Mouse (Mus musculus): ENCODE measurements around the gene Gsto2. TPM values are rescaled to one million over a fixed set of nuclear protein-coding genes. Genes with fewer than 3 reads are reported as not detected.

Gsto2 gene
- total RNA-seq, 4 experiments from 2014 or later, result 0.34 to 0.58 (median 0.42) TPM

DNA sequence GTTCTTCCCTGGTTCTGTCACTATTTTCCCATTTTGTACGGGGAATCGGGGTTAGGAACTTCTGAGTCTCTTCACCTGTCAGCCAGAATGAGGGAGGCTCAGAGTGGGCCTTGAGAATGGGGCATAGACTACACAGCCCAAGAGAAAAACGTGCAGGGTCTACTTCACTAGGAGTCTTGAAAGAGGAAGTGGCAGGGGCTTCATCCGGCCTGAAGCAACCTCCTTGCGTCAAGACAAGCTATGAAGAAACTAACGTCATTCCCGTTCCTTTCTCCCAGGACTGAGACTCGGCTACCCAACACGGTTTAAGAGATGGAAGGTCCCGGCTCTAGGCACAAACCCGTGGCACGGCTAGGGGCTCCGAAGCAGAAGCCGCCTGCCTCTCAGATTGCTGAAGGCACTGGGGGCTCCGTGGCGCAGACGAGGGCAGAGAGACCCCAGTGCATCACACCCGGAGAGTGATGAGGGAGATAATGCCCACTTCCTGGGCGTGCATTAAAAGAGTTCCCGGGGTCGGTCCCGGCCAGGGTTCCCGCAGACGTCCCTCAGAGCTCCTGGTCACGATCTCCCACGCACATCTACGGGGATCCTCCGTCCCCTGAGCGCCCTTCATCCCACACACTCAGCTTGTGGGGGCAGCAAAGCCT, 53.2 kb downstream of the Gsto2 start:
- no peak for DNase-seq (ENCODE audit: low spot score in 2 of 2)

DNA sequence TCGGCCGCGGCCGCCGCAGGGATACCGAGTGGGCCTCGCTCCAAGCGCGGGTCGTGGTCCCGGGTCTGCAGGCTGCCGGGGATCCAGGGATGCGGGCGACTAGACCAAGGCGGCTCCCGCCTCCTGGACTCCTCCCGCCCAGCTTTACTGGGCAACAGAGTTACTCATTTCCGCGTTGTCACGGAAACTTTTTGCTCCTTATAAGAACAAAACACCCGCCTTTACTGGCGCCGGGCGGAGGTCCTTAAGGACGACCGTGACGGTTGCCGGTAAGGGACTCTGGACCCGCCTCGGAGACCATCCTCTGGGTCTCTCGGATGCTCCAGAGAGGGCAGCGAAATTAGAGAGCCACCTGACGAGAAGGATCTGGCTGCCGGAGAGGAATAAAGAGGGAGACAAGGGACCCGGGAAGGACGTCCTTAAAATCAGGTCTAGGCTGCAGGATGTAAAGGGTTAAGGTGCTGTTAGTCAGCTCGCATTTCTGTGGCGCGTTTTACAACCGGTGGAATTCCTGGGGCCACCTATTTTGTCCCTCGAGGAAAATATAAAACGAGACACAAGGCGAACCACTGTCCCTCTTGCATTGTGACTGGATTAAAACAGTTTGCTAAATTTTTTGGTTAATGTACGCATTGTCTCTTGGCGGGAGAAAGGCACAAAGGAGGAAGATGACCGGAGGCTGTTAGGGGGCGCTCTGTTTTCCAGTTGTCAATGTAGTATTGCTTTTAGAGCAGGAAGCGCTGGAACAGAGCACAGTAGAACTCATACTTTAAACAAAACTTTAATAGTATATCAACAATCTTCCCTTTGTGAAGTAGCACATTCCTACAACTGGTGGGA, 54.0 kb downstream of the Gsto2 start, which contains the start of the genes Cfap43 and Itprip:
TSS of gene Cfap43 (minus strand) at position 162 of the 840 bp plus-strand sequence.
TSS of gene Itprip (minus strand) at position 174 of the 840 bp plus-strand sequence.
- DNase-seq (ENCODE audit: low spot score in 2 of 2), result peak; percentile 54 to 60

GRCm38 (mm10) chr19:47919966-47920375, 54.6 kb downstream of the Gsto2 start:
- no peak for DNase-seq (ENCODE audit: low spot score in 2 of 2)

GRCm38 (mm10) chr19:47925819-47926218, 60.5 kb downstream of the Gsto2 start:
- no peak for DNase-seq (ENCODE audit: low spot score in 2 of 2)

GRCm38 (mm10) chr19:47927032-47927431, 61.7 kb downstream of the Gsto2 start:
- DNase-seq (ENCODE audit: low spot score in 2 of 2), result no peak

DNA sequence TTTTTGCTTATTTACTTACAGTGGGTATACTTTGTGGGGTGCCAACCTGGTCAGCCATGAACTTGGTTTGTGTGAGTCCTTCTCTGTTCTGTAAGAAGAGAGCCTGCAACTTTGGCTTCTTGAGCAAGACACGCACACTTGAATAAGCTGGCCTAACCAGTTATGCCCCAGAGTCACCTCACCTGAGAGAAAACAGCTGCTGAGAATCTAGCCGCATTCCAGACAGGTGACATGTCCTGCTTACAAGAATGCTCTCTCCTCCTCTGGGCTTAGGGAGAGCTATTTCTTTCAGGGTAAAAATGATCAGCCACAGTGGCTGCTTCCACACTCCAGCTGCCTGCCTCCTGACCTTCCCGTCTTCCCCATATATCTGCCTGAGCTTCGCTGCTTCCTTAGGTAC, 63.7 kb downstream of the Gsto2 start:
- no peak for DNase-seq (ENCODE audit: low spot score in 2 of 2)

DNA sequence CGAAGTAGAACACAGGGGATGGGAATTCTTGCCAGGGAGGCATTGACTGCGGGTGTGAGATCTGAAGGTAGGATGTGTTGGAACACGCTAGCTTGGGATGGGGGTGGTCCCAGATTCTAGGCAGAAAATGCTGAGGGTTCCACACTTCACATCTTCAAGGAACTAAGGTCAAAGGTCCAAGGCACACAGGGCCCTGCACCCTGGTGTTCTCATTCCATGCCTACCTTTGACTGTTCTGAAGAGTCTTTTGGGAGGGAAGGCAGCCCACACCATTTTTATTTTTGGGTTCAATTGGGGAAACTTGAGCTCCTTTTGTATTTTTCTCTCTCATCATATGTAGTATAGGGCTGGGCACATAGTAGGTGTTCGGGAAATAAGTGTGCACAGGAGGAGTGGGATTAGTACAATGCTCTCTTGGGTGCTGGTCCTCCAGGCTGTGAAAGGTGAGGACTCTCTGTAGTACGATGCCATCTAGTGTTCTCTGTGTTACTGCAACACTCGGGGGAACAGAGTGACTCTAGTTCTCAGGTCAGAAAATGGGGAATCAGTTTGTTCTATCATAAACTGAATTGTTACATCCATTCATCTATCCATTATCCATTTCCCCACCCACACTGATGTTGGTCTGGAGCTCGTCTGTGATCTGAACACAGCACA, 66.8 kb downstream of the Gsto2 start:
- no peak for DNase-seq (ENCODE audit: low spot score in 2 of 2)

DNA sequence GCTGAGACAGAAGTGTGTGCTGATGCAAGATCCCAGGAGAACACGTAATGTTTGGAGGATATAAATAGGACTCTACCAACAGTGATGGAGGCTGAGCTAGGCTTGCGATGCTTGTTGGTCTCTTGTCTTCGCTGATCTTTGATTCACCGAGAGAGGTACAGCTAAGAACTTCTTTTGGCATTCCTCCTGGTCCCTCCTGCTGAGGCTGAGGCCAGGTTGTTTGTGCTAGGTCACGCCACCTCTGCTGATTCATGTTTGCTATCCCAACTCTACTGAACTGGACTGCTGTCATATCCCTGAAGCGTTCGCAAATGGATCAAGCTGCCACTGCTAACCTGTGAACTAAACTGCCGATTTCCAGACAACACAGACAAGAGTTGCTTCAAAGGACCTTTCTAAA, 68.8 kb downstream of the Gsto2 start:
- DNase-seq (ENCODE audit: low spot score in 2 of 2), result no peak

GRCm38 (mm10) chr19:47934636-47935238, 69.4 kb downstream of the Gsto2 start:
- DNase-seq (ENCODE audit: low spot score in 2 of 2), result no peak

DNA sequence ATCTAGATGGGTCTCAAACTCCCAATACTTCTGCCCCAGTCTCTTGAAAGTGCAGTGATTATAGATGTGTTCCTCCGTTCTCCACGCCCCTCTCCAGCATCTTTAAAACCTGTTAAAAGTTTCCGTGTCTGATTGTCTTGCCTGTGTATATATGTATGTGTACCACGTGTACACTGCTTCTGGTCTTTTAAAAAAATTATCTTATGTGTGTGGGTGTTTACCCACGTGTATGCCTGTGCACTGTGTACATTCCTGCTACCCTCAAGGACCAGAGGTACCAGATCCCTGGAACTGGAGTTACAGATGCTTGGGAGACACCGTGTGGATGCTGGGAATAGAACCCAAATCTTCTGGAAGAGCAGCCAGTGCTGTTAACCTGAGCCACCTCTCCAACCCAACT, 70.2 kb downstream of the Gsto2 start:
- DNase-seq (ENCODE audit: low spot score in 2 of 2), result no peak

Small RNA genes within 50 kb of the gene (microRNA-seq; reads per million reads assigned to microRNA genes)
- not detected for gene Gm22240

Other genes with a start within 250 kb of the Gsto2 start
- gene Col17a1, start 173.4 kb upstream of the Gsto2 start, total RNA-seq (2022), result under 1 TPM in 1 of 4 experiments, not detected in 3; 0.04 TPM
- 10 to 100 TPM; 78.5 to 91.6 (median 81.7) TPM for gene Sfr1, start 133.9 kb upstream of the Gsto2 start, total RNA-seq (2022)
- gene Gsto1, start 10.6 kb upstream of the Gsto2 start, total RNA-seq (2022), result 10 to 100 TPM; 50.1 to 55.4 (median 51.9) TPM
- not detected for gene Cfap43, start 53.8 kb downstream of the Gsto2 start, total RNA-seq (2022)
- gene Itprip, start 53.8 kb downstream of the Gsto2 start, total RNA-seq (2022), result 1 to 10 TPM in 1 of 4 experiments, under 1 TPM in 3; 0.27 to 1.0 (median 0.48) TPM
- gene Cfap58, start 72.1 kb downstream of the Gsto2 start, total RNA-seq (2022), result not detected